Mouse (Mus musculus) spleen, adult 12 weeks (tissue): ENCODE results near the gene Olfr126.

Experiments
- DNase-seq: peaks from one replicate; pipeline ENCODE4 v3.0.0; 2022; ENCODE audit warnings: low spot score

The Olfr126 gene

GRCm38 (mm10) chr17:37847183-37847582, at the start of gene Olfr126:
Gene Olfr126, plus strand, starts transcription at chr17:37847483.
- no peak for DNase-seq

- DNase-seq: no peak
Measured at GRCm38 (mm10) chr17:37799588-37799987, 47.7 kb upstream of the Olfr126 start, which contains the start of gene Olfr124. Gene Olfr124, plus strand, starts transcription at chr17:37799888.

- DNase-seq: no peak
Measured at GRCm38 (mm10) chr17:37832649-37833048, 14.6 kb upstream of the Olfr126 start, which contains the start of gene Olfr125. Gene Olfr125, plus strand, starts transcription at chr17:37832949.

GRCm38 (mm10) chr17:37863901-37864300, 16.6 kb downstream of the Olfr126 start:
- no peak for DNase-seq

- DNase-seq: no peak
Measured at GRCm38 (mm10) chr17:37869676-37870205, 22.5 kb downstream of the Olfr126 start.

- DNase-seq: no peak
Measured at GRCm38 (mm10) chr17:37873830-37874229, 26.5 kb downstream of the Olfr126 start.

- DNase-seq: no peak
Measured at GRCm38 (mm10) chr17:37900137-37900536, 52.9 kb downstream of the Olfr126 start, which contains the start of gene Olfr127. Gene Olfr127, plus strand, starts transcription at chr17:37900437.
